Mouse (Mus musculus) frontal cortex, adult (tissue): ENCODE results near the gene Trp53bp1.

Experiments used
- ATAC-seq: cut with Nextera tagmentation; 2 replicates; pipeline ENCODE4 v1.9.2; 2017; ENCODE audit warnings: mild to moderate bottlenecking, moderate library complexity, mixed read lengths; ENCODE audit not compliant: low TSS enrichment

The Trp53bp1 gene

GRCm38 (mm10) chr2:121249758-121250157 lies 21.4 kb downstream of the Trp53bp1 start:
- ATAC-seq = no peak

- ATAC-seq = peak; percentile 76
These were observed 27.1 kb downstream of the Trp53bp1 start for GRCm38 (mm10) chr2:121244099-121244498.

GRCm38 (mm10) chr2:121239426-121239825 lies 31.8 kb downstream of the Trp53bp1 start:
- ATAC-seq = no peak

GRCm38 (mm10) chr2:121235460-121236072 lies 35.6 kb downstream of the Trp53bp1 start:
- ATAC-seq = no peak

DNA sequence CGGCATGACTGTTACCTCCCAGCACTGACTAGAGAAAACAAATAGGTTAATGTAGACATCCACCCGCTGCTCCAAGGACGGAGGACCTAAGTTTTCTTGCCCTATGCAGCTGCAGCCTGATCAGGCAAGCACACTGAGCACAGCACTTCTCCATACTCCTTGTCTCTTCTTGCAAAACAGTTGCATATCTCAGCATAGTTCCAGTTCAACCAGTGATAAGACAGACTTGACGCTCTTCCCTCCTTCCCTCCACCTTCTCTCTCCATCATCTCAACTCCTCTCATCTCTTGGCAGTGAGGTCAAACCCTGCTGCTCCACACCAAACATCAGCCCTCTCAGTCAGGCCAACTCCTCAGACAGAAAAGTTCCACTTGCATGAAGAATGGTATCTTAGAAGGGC lies 43.1 kb downstream of the Trp53bp1 start:
- ATAC-seq = no peak

DNA sequence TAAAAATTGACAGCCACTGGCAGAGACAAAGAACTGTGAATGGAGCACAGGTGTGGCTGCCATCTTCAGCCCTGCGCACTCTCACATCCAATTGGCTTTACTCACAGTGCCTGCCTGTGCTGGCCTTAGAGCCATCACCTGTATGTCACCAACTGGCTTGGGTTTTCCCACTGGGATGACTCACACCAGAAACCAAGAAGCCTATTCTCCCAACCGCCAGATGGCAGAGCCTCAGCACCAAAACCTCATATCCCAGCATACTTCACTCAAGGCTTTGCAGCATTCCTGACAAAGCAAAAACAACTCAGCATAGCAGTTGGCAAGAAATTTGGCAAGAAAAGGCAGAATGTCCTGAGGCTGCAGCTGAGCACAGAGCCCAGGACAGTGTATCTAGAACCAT lies 48.2 kb downstream of the Trp53bp1 start:
- peak; percentile 92 for ATAC-seq

- no peak for ATAC-seq
These were observed 51.2 kb downstream of the Trp53bp1 start for GRCm38 (mm10) chr2:121219994-121220393.

DNA sequence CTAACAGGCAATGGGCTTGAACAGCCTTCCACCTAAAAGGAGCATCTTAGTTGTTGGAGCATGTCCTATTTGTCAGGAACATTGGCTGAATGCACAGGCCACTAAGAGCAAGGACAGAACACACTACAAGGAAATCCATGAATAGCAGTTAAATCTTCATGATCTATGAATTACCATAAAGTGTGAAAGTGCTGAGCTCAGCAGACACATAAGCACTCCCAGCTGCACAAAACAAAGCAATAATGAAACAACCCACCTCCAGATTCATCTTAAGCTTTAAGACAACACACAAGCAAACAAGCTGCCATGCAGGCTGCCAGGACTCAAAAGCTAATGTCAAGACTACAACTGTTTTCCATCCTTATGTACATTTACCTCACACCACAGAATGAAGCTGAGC lies 52.0 kb downstream of the Trp53bp1 start:
- no peak for ATAC-seq

DNA sequence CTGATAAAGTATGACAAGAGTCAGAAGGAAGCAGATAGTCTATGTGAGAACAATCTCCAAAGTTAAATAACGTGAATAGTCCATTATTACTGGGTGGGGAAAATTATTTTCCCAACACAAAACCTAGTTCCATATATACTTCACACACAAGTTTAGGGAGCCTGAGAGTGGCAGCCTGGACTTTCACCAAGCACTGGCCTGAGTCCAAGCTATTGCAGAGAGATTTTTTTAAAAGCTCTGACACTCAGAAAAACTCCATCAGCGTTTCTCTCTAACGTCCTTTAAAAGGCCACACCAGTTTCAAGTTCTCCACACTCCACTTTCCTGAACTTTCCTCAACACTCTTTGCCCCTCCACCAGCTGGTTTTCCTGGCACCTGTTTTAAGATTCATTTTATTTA lies 56.7 kb downstream of the Trp53bp1 start:
- no peak for ATAC-seq

DNA sequence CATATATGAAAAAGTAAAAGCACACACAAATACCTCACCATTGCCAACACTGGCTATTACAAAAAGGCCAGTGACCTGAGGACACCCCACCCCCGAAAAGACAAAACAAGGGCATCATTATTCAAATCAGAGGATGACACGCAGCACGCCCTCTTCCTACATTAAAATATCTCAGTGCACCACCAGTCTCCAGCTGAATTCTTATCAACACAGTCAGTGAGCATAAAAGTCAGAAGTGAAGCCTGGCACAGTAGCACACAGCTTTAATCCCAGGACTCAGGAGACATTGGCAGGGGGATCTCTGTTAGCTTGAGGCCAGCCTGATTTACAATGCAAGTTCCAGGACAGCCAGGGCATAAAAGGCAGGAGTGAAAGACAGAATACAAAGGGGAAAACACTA lies 64.7 kb downstream of the Trp53bp1 start:
- no peak for ATAC-seq

- peak; percentile 14; the same call in 1 of the 2 replicates for ATAC-seq
These were observed 66.9 kb downstream of the Trp53bp1 start for GRCm38 (mm10) chr2:121204276-121204675.

DNA sequence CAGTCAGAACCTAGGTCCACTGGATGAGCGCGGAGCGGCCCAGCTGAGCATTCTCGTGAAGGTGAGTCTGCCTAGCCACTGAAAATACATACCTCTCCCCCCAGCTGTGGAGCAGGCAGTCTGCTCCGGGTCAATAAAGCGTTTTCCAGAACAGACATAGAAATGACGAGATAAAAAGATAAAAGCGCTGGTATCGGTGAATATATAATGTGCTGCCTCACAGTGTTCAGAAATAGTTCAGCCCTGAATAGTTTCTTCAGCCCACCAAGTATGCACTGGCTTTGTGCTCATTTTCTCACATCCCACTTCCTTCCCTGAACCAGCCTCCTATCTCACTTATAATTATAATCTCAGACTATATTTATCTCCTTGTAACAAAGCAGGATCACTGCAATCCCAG lies 75.7 kb downstream of the Trp53bp1 start:
- peak; percentile 83 for ATAC-seq

- ATAC-seq = no peak
These were observed 82.7 kb downstream of the Trp53bp1 start for GRCm38 (mm10) chr2:121188530-121188929.

DNA sequence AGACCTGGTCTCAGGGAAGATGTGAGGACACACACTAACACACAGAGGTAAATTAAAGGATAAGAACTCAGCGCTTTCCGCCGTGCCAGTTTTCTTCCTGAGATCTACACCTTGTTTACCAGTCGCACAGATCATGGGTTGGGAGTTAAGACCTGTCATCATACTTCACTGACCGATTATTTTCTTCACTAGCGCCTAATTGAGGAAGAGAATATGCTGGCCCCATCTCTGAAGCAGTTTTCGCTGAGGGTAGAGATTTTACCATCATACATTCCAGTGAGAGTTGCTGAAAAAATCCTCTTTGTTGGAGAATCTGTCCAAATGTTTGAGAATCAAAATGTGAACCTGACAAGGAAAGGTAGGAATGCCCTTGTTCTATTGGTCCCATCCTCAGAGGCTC lies 87.1 kb downstream of the Trp53bp1 start:
- no peak for ATAC-seq

GRCm38 (mm10) chr2:121183431-121183830 lies 87.8 kb downstream of the Trp53bp1 start:
- ATAC-seq = no peak; the same call in 1 of the 2 replicates

DNA sequence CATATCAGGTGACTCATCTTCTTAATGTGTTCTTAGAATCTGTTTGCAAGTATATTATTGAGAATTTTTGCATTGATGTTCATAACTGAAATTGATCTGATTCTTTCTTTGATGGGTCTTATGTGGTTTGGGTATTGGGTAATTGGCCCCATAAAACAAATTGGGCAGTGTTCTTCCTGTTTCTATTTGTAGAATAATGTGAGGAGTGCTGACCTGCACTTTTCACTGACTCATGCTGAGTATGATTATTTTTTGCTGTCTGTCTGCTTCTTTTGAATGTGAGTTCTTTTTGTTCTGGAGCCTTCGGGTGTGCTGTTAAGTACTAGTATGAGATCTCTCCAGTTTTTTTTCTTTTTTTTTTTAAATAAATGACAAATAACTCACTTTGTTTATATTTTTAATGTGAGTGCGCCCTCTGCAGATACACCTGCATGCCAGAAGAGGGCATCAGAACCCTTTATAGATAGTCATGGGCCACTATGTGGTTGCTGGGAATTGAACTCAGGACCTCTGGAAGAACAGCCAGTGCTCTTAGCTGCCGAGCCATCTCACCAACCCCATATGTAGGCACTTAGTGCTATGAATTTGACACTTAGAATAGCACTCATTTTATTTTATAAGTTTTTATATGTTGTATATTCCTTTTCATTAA lies 92.3 kb downstream of the Trp53bp1 start:
- no peak for ATAC-seq

DNA sequence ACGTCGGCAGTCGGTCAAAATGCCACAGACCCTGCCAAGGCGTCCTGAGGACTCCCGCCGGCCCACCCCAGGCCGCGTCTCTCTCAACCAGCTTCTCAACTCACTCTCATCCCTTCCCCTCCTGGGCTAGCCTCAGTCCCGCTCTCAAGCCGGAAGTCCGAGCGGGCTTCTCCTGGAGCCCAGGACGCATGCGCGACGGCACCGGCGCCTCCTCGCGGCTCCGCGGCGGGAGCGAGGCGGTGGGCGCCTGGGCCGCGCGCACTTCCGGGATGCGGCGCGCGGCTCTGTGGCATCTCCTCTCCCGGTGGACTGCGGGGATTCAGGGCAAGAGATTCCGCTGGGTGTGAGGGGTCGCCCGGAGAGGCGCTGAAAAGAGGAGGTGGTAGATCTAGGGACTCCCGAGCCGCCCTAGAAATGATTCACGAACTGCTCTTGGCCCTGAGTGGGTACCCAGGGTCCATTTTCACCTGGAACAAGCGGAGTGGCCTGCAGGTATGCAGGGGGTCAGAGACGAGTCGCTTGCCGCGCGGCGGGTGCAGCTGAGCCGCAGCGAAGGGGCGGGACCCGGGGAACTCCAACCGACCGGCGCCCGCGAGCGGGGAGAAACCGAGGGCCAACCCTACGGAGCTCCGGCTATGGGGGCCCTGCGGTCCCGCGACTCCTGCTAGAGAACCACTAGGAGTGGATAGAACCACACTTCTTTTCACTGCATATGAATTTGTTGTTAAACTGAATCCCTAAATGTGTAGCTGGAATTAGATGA lies 100.0 kb downstream of the Trp53bp1 start, which contains the start of gene Zscan29:
TSS of gene Zscan29 (minus strand) at position 146 of the 763 bp plus-strand sequence.
- ATAC-seq = peak; percentile 94

DNA sequence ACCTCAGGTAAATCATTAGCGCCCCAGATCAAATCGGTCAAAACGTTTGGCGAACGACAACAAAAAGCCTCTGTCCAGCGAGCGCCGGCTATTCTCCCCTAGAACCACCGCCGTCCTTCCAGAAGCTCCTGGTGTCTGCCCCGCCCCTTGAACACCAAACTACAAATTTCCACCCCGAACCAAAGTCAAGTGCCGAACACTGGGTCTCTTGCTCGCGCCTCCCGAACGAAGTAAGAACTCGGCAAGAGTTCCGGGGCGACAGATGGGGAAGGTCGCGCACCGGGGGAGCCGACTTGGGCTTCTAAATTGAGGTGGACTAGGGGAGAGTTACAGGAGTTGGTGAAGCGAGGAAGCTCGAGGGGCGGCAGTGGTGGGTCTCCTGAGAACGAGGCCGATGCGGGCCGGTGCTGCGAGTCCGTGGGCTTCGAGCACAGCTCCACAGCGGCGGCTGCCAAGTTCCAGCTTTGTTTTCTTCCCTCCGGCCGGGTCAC lies 100.7 kb downstream of the Trp53bp1 start, which contains the start of gene Tubgcp4:
TSS of gene Tubgcp4 (plus strand) at position 174 of the 491 bp plus-strand sequence.
- ATAC-seq = 0 out of 2 replicates have a peak, but pooled peaks have one; percentile 21

GRCm38 (mm10) chr2:121169902-121170301 lies 101.3 kb downstream of the Trp53bp1 start:
- no peak for ATAC-seq

DNA sequence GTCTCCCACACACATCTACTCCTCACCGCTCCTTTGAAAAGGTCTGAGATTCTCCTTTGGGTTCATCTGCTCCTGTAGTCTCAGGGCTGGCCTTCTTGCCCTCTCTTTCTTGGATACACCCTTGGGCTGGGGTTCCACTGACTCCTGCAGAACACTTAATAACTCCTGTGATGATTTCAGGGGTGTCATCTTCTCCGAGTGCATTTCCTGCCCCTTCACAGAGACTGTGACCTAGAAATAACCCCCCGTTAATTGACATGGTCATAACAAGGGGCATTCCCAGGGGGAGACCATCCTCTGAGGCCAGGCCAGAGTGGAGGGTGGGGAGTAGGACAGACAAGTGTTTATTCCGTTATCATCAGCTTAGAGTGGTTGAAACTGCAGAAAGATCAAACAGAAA lies 102.0 kb downstream of the Trp53bp1 start:
- no peak for ATAC-seq

DNA sequence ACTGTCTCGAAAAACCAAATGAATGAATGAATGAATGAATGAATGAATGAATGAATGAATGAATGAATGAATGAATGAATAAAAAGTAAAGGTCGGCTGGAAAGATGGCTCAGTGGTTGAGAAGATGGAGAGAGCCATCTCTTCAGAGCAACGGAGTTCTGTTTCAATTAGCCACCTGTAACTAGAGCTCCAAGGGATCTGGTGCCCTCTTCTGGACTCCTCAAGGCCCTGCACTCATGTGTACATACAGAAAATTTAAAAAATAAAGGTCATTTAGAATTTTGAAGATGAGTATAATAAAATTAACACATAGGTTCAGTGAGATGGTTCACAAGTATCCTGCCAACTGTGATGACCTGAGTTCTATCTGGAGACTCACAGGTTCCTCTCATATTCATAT lies 118.1 kb downstream of the Trp53bp1 start:
- no peak for ATAC-seq

DNA sequence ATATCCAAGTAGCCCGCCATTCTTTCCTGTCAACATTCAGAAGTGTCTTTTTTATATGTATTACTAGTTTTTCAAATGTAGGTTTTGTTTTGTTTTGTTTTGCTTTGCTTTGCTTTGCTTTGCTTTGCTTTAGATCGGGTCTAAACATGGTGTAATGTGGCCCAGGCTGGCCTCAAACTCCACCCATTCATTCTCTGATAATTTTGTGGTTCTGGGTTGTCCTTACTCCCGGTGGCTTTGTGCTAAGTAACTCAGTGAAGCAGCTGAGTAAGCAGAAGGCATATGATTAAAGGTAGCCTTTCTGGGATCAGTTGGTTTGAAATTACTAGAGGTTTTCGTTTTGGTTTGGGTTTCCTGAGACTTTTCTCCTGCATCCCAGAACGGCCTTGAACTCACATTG lies 121.5 kb downstream of the Trp53bp1 start:
- no peak for ATAC-seq
